Mouse (Mus musculus) small intestine, adult 2 months (tissue): ENCODE measurements around the gene Ankrd52. TPM values are rescaled to one million over a fixed set of nuclear protein-coding genes. Genes with fewer than 3 reads are reported as not detected.

Experiments used
- H3K27ac ChIP-seq: fragments of 200-500 bp; 2 replicates; pipeline ENCODE4 v1.5.1; 2012; ENCODE audit warnings: low read depth, low read length, control low read depth, inconsistent platforms; ENCODE audit not compliant: insufficient read depth
- H3K27me3 ChIP-seq: fragments of 200-500 bp; 2 replicates; pipeline ENCODE4 v1.6.1; 2012; ENCODE audit warnings: mild to moderate bottlenecking, moderate library complexity, low read length, inconsistent platforms; ENCODE audit not compliant: control insufficient read depth, insufficient read depth
- H3K36me3 ChIP-seq: fragments of 200-500 bp; 2 replicates; pipeline ENCODE4 v1.6.1; 2012; ENCODE audit warnings: mild to moderate bottlenecking, low read length, control low read depth, inconsistent platforms; ENCODE audit not compliant: control insufficient read depth, insufficient read depth
- H3K4me1 ChIP-seq: fragments of 200-500 bp; 2 replicates; pipeline ENCODE4 v1.6.1; 2012; ENCODE audit warnings: low read length, inconsistent platforms, mixed read lengths; ENCODE audit not compliant: control insufficient read depth, insufficient read depth, insufficient read length
- H3K4me3 ChIP-seq: fragments of 200-500 bp; 2 replicates; pipeline ENCODE4 v1.5.1; 2012; ENCODE audit warnings: low read depth, mild to moderate bottlenecking, control low read depth, inconsistent platforms, low read length, moderate library complexity
- CTCF ChIP-seq: fragments of 200-500 bp; IDR thresholded peaks from 2 replicates; pipeline ENCODE4 v1.5.1; 2012; ENCODE audit warnings: low read depth, mild to moderate bottlenecking, control low read depth, inconsistent platforms, low read length, moderate library complexity, mixed read lengths; ENCODE audit not compliant: insufficient replicate concordance, insufficient read length; ENCODE audit errors: extremely low read depth
- POLR2A ChIP-seq: fragments of 200-500 bp; IDR thresholded peaks from 2 replicates; pipeline ENCODE4 v1.6.1; 2012; ENCODE audit warnings: low read depth, mild to moderate bottlenecking, control low read depth, inconsistent platforms, low read length, moderate library complexity
- WGBS: fragments of 180-500 bp; shearing (Covaris S2); methylation state at CpG from one replicate; pipeline ENCODE4 v1.1.7; 2018; 5-methylcytosine and 5-hydroxymethylcytosine counted together
- polyA plus RNA-seq: library from polyadenylated mRNA; depleted of rRNA; stranded (reverse); fragments of >200 nt; gene quantifications from 2 replicates; pipeline ENCODE4 v1.2.3, GENCODE M21; 2012; rRNA removed

Gene Ankrd52
- polyA plus RNA-seq, 1 experiment, result 22.1 TPM

DNA sequence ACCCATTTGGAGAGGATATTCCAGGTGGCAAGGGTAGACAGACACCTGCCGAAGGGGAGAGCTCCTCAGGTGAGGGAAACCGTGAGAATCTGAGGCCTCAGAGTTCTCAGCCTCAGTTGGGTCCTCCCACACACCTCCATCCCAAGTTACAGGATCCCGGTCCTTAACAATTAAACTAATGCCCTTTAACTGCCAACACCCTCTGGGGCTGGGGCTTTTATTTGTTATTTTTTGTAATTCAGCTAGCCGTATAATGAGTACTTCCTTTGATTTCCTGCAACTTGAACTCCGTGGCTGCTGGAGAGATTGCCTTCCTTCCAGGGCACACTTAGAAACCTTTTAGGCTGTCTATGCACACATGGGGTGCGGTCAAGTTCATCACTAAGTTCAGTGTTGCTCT is 67.4 kb downstream of the Ankrd52 start:
- 55% methylated on average over 6 of the region's 6 CpGs for WGBS
- TF ChIP-seq CTCF, result no peak
- TF ChIP-seq POLR2A, result no peak
- H3K27ac ChIP-seq, result no peak overlapping the region

GRCm38 (mm10) chr10:128445407-128445806 is 68.5 kb downstream of the Ankrd52 start:
- TF ChIP-seq CTCF (no peak), POLR2A (no peak)
- 76% methylated on average over 4 of the region's 4 CpGs for WGBS
- H3K27ac ChIP-seq, result no peak overlapping the region
- H3K4me3 ChIP-seq, result no peak overlapping the region
- H3K27me3 ChIP-seq, result no peaks in the 10 kb centered on the region
- H3K4me1 ChIP-seq, result no peaks in the 10 kb centered on the region
- peaks cover 1% of the 10 kb centered on the region; the same call in 1 of the 2 replicates for H3K36me3 ChIP-seq

More for the DNA sequence above, 67.4 kb downstream of the Ankrd52 start:
- no peak overlapping the region for H3K4me3 ChIP-seq
- H3K36me3 ChIP-seq, result peaks cover 3% of the 10 kb centered on the region
- no peaks in the 10 kb centered on the region for H3K4me1 ChIP-seq
- no peaks in the 10 kb centered on the region for H3K27me3 ChIP-seq

GRCm38 (mm10) chr10:128451014-128451413 is 74.1 kb downstream of the Ankrd52 start:
- Histone ChIP-seq H3K27ac (no peak overlapping the region), H3K4me3 (no peak overlapping the region), H3K27me3 (no peaks in the 10 kb centered on the region), H3K36me3 (no peaks in the 10 kb centered on the region), H3K4me1 (no peaks in the 10 kb centered on the region)
- TF ChIP-seq CTCF, result no peak
- TF ChIP-seq POLR2A, result no peak
- 84% methylated on average over 6 of the region's 6 CpGs for WGBS

- Histone ChIP-seq H3K27me3 (no peaks in the 10 kb centered on the region), H3K4me1 (no peaks in the 10 kb centered on the region), H3K36me3 (no peaks in the 10 kb centered on the region), H3K4me3 (no peak overlapping the region), H3K27ac (no peak overlapping the region)
- TF ChIP-seq POLR2A (no peak), CTCF (no peak)
- WGBS, result 88% methylated on average over 3 of the region's 3 CpGs
Measured at GRCm38 (mm10) chr10:128454471-128454870, 77.6 kb downstream of the Ankrd52 start.

DNA sequence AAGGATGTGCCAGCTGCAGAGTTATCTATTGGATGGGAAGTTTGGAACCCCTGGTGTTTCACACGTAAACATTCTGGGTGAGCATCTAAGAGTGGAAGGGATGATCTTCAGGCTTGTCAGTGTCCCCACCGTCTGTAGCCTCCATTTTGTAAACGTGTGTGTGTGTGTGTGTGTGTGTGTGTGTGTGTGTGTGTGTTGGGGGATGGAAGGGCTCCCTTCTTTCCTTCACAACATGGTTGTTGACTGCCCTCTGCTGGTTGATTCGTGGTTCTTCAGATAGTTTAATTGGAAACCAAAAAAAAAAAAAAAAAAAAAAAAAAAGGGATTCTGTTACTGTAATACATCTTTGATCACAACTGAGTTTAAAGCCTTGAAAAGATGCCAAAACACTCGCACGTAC is 78.4 kb downstream of the Ankrd52 start:
- peak; percentile 44; the same call in 1 of the 2 replicates for TF ChIP-seq CTCF
- TF ChIP-seq POLR2A, result no peak
- Histone ChIP-seq H3K36me3 (no peaks in the 10 kb centered on the region), H3K4me1 (no peaks in the 10 kb centered on the region), H3K27ac (no peak overlapping the region), H3K27me3 (no peaks in the 10 kb centered on the region), H3K4me3 (no peak overlapping the region)
- 4% methylated on average over 6 of the region's 6 CpGs for WGBS

GRCm38 (mm10) chr10:128457676-128458075 is 80.8 kb downstream of the Ankrd52 start:
- Histone ChIP-seq H3K27me3 (no peaks in the 10 kb centered on the region), H3K4me3 (no peak overlapping the region), H3K36me3 (peaks cover 8% of the 10 kb centered on the region), H3K27ac (no peak overlapping the region), H3K4me1 (no peaks in the 10 kb centered on the region)
- no peak for TF ChIP-seq CTCF
- no peak for TF ChIP-seq POLR2A
- 93% methylated on average over 6 of the region's 6 CpGs for WGBS

Other genes with a start within 250 kb of the Ankrd52 start
- 20.8 and 34.9 TPM in 2 replicates for gene Rbms2, start 196.8 kb upstream of the Ankrd52 start, polyA plus RNA-seq
- gene Gls2, start 182.7 kb upstream of the Ankrd52 start, polyA plus RNA-seq, result 7.5 and 28.7 TPM in 2 replicates
- 9.4 and 10.5 TPM in 2 replicates for gene Spryd4, start 165.3 kb upstream of the Ankrd52 start, polyA plus RNA-seq
- not detected in 2 replicates for gene Mip, start 151.3 kb upstream of the Ankrd52 start, polyA plus RNA-seq
- gene Timeless, start 145.1 kb upstream of the Ankrd52 start, polyA plus RNA-seq, result 1.5 and 2.0 TPM in 2 replicates
- gene Apon, start 123.0 kb upstream of the Ankrd52 start, polyA plus RNA-seq, result 0.05 TPM in 1 of 2 replicates, not detected in the other
- gene Apof, start 108.4 kb upstream of the Ankrd52 start, polyA plus RNA-seq, result 0.08 TPM in 1 of 2 replicates, not detected in the other
- 15.3 and 46.8 TPM in 2 replicates for gene Stat2, start 106.6 kb upstream of the Ankrd52 start, polyA plus RNA-seq
- not detected in 2 replicates for gene Il23a, start 78.4 kb upstream of the Ankrd52 start, polyA plus RNA-seq
- gene Pan2, start 73.8 kb upstream of the Ankrd52 start, polyA plus RNA-seq, result 10.3 and 17.7 TPM in 2 replicates
- 31.8 and 46.6 TPM in 2 replicates for gene Cnpy2, start 54.7 kb upstream of the Ankrd52 start, polyA plus RNA-seq
- gene Cs, start 39.4 kb upstream of the Ankrd52 start, polyA plus RNA-seq, result 233 and 588 TPM in 2 replicates
- 36.5 and 79.1 TPM in 2 replicates for gene Coq10a, start 8.1 kb upstream of the Ankrd52 start, polyA plus RNA-seq
- 165 and 301 TPM in 2 replicates for gene Slc39a5, start 24.1 kb downstream of the Ankrd52 start, polyA plus RNA-seq
- gene Nabp2, start 34.4 kb downstream of the Ankrd52 start, polyA plus RNA-seq, result 21.6 and 37.8 TPM in 2 replicates
- 11.0 and 23.0 TPM in 2 replicates for gene Rnf41, start 34.5 kb downstream of the Ankrd52 start, polyA plus RNA-seq
- gene Smarcc2, start 82.1 kb downstream of the Ankrd52 start, polyA plus RNA-seq, result 44.0 and 98.4 TPM in 2 replicates
- gene Myl6, start 117.0 kb downstream of the Ankrd52 start, polyA plus RNA-seq, result 492 and 749 TPM in 2 replicates
- gene Myl6b, start 121.6 kb downstream of the Ankrd52 start, polyA plus RNA-seq, result 0.43 and 1.2 TPM in 2 replicates
- 20.0 and 26.3 TPM in 2 replicates for gene Esyt1, start 148.8 kb downstream of the Ankrd52 start, polyA plus RNA-seq
- 6.4 and 15.2 TPM in 2 replicates for gene Zc3h10, start 170.7 kb downstream of the Ankrd52 start, polyA plus RNA-seq
- gene Rpl41, start 172.2 kb downstream of the Ankrd52 start, polyA plus RNA-seq, result 1,613 and 1,655 TPM in 2 replicates
- 3.2 and 6.9 TPM in 2 replicates for gene Pa2g4, start 188.9 kb downstream of the Ankrd52 start, polyA plus RNA-seq
- 32.3 and 127 TPM in 2 replicates for gene Erbb3, start 212.5 kb downstream of the Ankrd52 start, polyA plus RNA-seq
- 439 and 930 TPM in 2 replicates for gene Rps26, start 249.6 kb downstream of the Ankrd52 start, polyA plus RNA-seq